ENCODE assay signal across 17 mouse cellular contexts in genomic region chr5:74078861-74079615, GRCm38 (mm10). TPM values are rescaled to one million over a fixed set of nuclear protein-coding genes. Genes with fewer than 3 reads are reported as not detected.
DNase-seq lines count a peak whose midpoint lies in the region; ATAC-seq and TF ChIP-seq lines count a peak whose summit lies in the region.
"Had no signal": no experiment of that assay in that cellular context is flagged by ENCODE, and none has a peak within 500 bp of the region (broad histone marks: within the 10 kb centered on the region; RNA-seq: fewer than 3 reads in every experiment).

No protein-coding gene starts in this region.

- H3K4me3 ChIP-seq in heart, embryonic 14.5 days (ENCODE audit: control insufficient read depth in 1 of 2, insufficient read depth in 1 of 2, low read depth in 1 of 2, low read length in 2 of 2), result no peak overlapping the region
- no peak overlapping the region for H3K4me3 ChIP-seq in liver, embryonic 12.5 days
- H3K4me3 ChIP-seq in stomach, postnatal 0 days (ENCODE audit: low read depth, low read length), result no peak overlapping the region
- H3K4me3 ChIP-seq in hindbrain, embryonic 16.5 days (ENCODE audit: low read length), result no peak overlapping the region
- H3K4me3 ChIP-seq: forebrain, embryonic 15.5 days had no signal

- H3K36me3 ChIP-seq in heart, embryonic 14.5 days (ENCODE audit: control insufficient read depth, insufficient read depth, low read length), result no peaks in the 10 kb centered on the region
- H3K36me3 ChIP-seq in liver, embryonic 12.5 days, result no peaks in the 10 kb centered on the region
- no peaks in the 10 kb centered on the region for H3K36me3 ChIP-seq in stomach, postnatal 0 days (ENCODE audit: control insufficient read depth, insufficient read depth, low read length)
- H3K36me3 ChIP-seq in hindbrain, embryonic 16.5 days (ENCODE audit: control insufficient read depth, insufficient read depth, low read length), result no peaks in the 10 kb centered on the region
- H3K36me3 ChIP-seq: forebrain, embryonic 15.5 days; G1E had no signal

- ATAC-seq in heart, embryonic 14.5 days (ENCODE audit: insufficient number of reproducible peaks, insufficient read depth, low FRiP score, low read depth), result 0 out of 2 replicates have a peak, but pooled peaks have one; percentile 50
- ATAC-seq in liver, embryonic 12.5 days, result 0 out of 2 replicates have a peak, but pooled peaks have one; percentile 30
- no peak for ATAC-seq in stomach, postnatal 0 days (ENCODE audit: low FRiP score, low TSS enrichment)
- no peak for ATAC-seq in hindbrain, embryonic 16.5 days
- ATAC-seq: forebrain, embryonic 15.5 days had no signal

- H3K4me1 ChIP-seq in heart, embryonic 14.5 days (ENCODE audit: control insufficient read depth in 2 of 2, insufficient read depth in 2 of 2, low read length in 2 of 2), result peaks cover 0 to 11% of the 10 kb centered on the region in 2 experiments; a peak in 3 of 4 replicates
- H3K4me1 ChIP-seq in liver, embryonic 12.5 days, result peaks cover 32% of the 10 kb centered on the region
- no peaks in the 10 kb centered on the region for H3K4me1 ChIP-seq in stomach, postnatal 0 days (replicated peaks; ENCODE audit: control insufficient read depth, insufficient read depth)
- H3K4me1 ChIP-seq in hindbrain, embryonic 16.5 days (ENCODE audit: control insufficient read depth, insufficient read depth, low read depth, low read length), result no peaks in the 10 kb centered on the region
- H3K4me1 ChIP-seq: forebrain, embryonic 15.5 days had no signal

- H3K4me2 ChIP-seq in heart, embryonic 14.5 days (ENCODE audit: low read length), result no peak overlapping the region
- H3K4me2 ChIP-seq in liver, embryonic 12.5 days, result no peak overlapping the region
- no peak overlapping the region for H3K4me2 ChIP-seq in stomach, postnatal 0 days (replicated peaks; ENCODE audit: low read depth)
- H3K4me2 ChIP-seq in hindbrain, embryonic 16.5 days (ENCODE audit: low read length), result no peak overlapping the region
- H3K4me2 ChIP-seq: forebrain, embryonic 15.5 days; lung, embryonic 14.5 days had no signal

- DNase-seq in heart, postnatal 10 days, result no peak
- DNase-seq in liver, result no peak
- DNase-seq in kidney, postnatal 36 days, result peak; percentile 59 to 63
- peak; percentile 12 for DNase-seq in stomach, postnatal 0 days (ENCODE audit: low spot score)
- DNase-seq in retina, postnatal 1 day, result no peak
- DNase-seq: adrenal gland, postnatal 25 days; B cell, adult 2 months; cerebellum, adult 8-10 months; lung, embryonic 14.5 days; midbrain, embryonic 14.5 days; thymus, postnatal 4 days had no signal

- WGBS in heart, embryonic 14.5 days, result 64% methylated on average over 11 of the region's 11 CpGs
- WGBS in liver, embryonic 12.5 days (ENCODE audit: insufficient replicate concordance), result 47% methylated on average over 11 of the region's 11 CpGs
- 78% methylated on average over 11 of the region's 11 CpGs for WGBS in stomach, postnatal 0 days
- WGBS in hindbrain, embryonic 16.5 days, result 86% methylated on average over 11 of the region's 11 CpGs

- H3K27me3 ChIP-seq in heart, embryonic 14.5 days (ENCODE audit: control insufficient read depth, insufficient read depth, low read length), result no peaks in the 10 kb centered on the region
- peaks cover 25% of the 10 kb centered on the region for H3K27me3 ChIP-seq in liver, embryonic 12.5 days (replicated peaks)
- no peaks in the 10 kb centered on the region for H3K27me3 ChIP-seq in stomach, postnatal 0 days (ENCODE audit: control insufficient read depth, insufficient read depth, low read length)
- 0 out of 2 replicates have a peak, but pooled peaks cover 2% of the 10 kb centered on the region for H3K27me3 ChIP-seq in hindbrain, embryonic 16.5 days (replicated peaks; ENCODE audit: control insufficient read depth, insufficient read depth, low read length)

- intact Hi-C loops in heart, postnatal 10 days (cut with DNase I), result no loop called here

- no peak overlapping the region for H3K9ac ChIP-seq in heart, embryonic 14.5 days (ENCODE audit: low read length)
- H3K9ac ChIP-seq in liver, embryonic 12.5 days, result no peak overlapping the region
- no peak overlapping the region for H3K9ac ChIP-seq in stomach, postnatal 0 days (ENCODE audit: low read length)
- H3K9ac ChIP-seq in hindbrain, embryonic 16.5 days (ENCODE audit: low read depth, low read length), result no peak overlapping the region
- H3K9ac ChIP-seq: forebrain, embryonic 15.5 days; lung, embryonic 14.5 days had no signal

- no peak for TF ChIP-seq EP300 in stomach, postnatal 0 days (optimal IDR thresholded peaks at IDR 0.05)

- no peaks in the 10 kb centered on the region for H3K9me3 ChIP-seq in heart, embryonic 14.5 days (ENCODE audit: control insufficient read depth, low read length)
- H3K9me3 ChIP-seq in liver, embryonic 12.5 days (replicated peaks), result no peaks in the 10 kb centered on the region
- H3K9me3 ChIP-seq in stomach, postnatal 0 days (ENCODE audit: control insufficient read depth, low read length), result no peaks in the 10 kb centered on the region
- H3K9me3 ChIP-seq in hindbrain, embryonic 16.5 days (ENCODE audit: control insufficient read depth, low read length), result no peaks in the 10 kb centered on the region
- H3K9me3 ChIP-seq: forebrain, embryonic 15.5 days; G1E had no signal

- 0 out of 4 replicates have a peak overlapping the region, but pooled peaks have one; percentile 10 for H3K27ac ChIP-seq in heart, embryonic 14.5 days (replicated peaks in 1 of 2; ENCODE audit: control insufficient read depth in 1 of 2, insufficient read depth in 1 of 2, low read depth in 2 of 2, low read length in 2 of 2)
- H3K27ac ChIP-seq in liver, embryonic 12.5 days, result 0 out of 2 replicates have a peak overlapping the region, but pooled peaks have one; percentile 14
- H3K27ac ChIP-seq in stomach, postnatal 0 days (replicated peaks), result no peak overlapping the region
- no peak overlapping the region for H3K27ac ChIP-seq in hindbrain, embryonic 16.5 days (ENCODE audit: low read depth, low read length)
- H3K27ac ChIP-seq: forebrain, embryonic 15.5 days; macrophage had no signal

- TF ChIP-seq CTCF in stomach, postnatal 0 days (IDR thresholded peaks at IDR 0.05; ENCODE audit: low read depth), result no peak

RNA-seq across cellular contexts. Expression of gene Usp46, which starts 10.8 kb away (rescaled TPM):
- 35.2 and 37.1 TPM in 2 replicates for polyA plus RNA-seq in heart, embryonic 14.5 days (2014; fragmentation: Nextera tagmentation; extraction: Ambion mirVana)
- 10 to 100 TPM; 47.1 to 50.5 TPM for total RNA-seq in heart, postnatal 10 days (2021)
- polyA plus RNA-seq in liver, embryonic 12.5 days (2016; fragmentation: Nextera tagmentation; extraction: Ambion mirVana), result 29.5 and 31.8 TPM in 2 replicates
- polyA plus RNA-seq in stomach, postnatal 0 days (2015; fragmentation: Nextera tagmentation; extraction: Ambion mirVana), result 18.7 and 20.0 TPM in 2 replicates
- 37.7 and 40.6 TPM in 2 replicates for polyA plus RNA-seq in hindbrain, embryonic 16.5 days (2015; fragmentation: Nextera tagmentation; extraction: Ambion mirVana)

Comparison
In these comparisons a context has a peak if more than half of its experiments do, and no peak if none do; other contexts are left out.
1. ATAC-seq: peak in heart, embryonic 14.5 days (single experiment) and liver, embryonic 12.5 days (single experiment); none in stomach, postnatal 0 days (single experiment) and hindbrain, embryonic 16.5 days (single experiment).
2. H3K27ac ChIP-seq: peak in heart, embryonic 14.5 days (2 of 2) and liver, embryonic 12.5 days (single experiment); none in stomach, postnatal 0 days (single experiment) and hindbrain, embryonic 16.5 days (single experiment).
3. DNase-seq: peak in kidney, postnatal 36 days (2 of 2) and stomach, postnatal 0 days (single experiment); none in heart, postnatal 10 days (0 of 2), liver (single experiment) and retina, postnatal 1 day (single experiment).